Mouse (Mus musculus) erythroblast, embryonic 14.5 days (primary cell): ENCODE measurements around the gene Ppp1r14b.

Source experiments
- GATA1 ChIP-seq: IDR thresholded peaks from 2 replicates; pipeline ENCODE4 v1.6.1; 2012; ENCODE audit warnings: low read length, inconsistent platforms, mixed read lengths
- TAL1 ChIP-seq: IDR thresholded peaks from 3 replicates; pipeline ENCODE4 v1.6.1; 2012; ENCODE audit warnings: low read length, inconsistent platforms, mixed read lengths

DNA sequence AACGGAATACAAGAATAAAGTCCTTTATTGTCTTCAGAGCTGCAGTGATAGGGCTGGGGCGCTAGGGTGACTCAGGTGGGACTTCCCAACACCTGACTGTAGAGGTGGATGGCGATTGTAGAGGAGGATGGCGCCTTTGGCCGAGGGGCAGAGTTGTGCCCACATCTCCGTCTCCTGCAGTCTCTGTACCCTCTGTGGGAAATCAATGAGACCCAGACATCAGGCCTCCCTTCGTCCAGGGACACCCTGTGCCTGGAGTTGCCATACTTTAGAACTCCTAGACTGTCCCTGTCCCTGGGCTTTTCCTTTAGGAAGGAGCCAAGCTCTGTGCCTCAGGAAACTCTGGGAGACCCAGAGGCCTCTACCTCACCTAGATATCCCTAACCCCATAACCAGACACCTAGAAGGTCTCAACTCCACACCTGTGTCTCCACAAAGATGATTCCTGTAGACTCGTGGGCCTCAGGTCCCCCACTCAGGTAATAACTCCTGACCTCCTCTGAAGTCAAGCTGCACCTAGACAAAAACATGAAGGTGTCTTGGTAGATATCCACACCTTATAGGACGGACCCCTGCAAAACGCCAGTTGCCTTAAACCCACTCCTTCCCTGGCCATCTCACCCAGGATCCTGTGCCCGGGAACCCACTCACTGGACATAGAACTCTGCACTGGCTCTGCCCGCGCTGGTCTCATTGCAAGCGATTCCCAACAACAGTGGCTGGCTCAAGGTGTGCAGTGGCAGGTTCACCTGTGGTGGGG lies 18.4 kb downstream of the Ppp1r14b start:
- TF ChIP-seq GATA1 (no peak), TAL1 (no peak)
